Mouse (Mus musculus) midbrain, embryonic 11.5 days (tissue): ENCODE results near the gene Pawr. TPM values are rescaled to one million over a fixed set of nuclear protein-coding genes. Genes with fewer than 3 reads are reported as not detected.
A peak's percentile ranks its signal among the peaks of the same experiment; 100 is the strongest.

ENCODE experiments used
- ATAC-seq: fragments of 200-750 bp; cut with Nextera tagmentation; 2 replicates; pipeline ENCODE4 v1.8.0; 2017; ENCODE audit warnings: moderate TSS enrichment, moderate library complexity; ENCODE audit not compliant: low FRiP score
- DNase-seq: peaks from one replicate; pipeline ENCODE4 v3.0.0; 2015; ENCODE audit warnings: low spot score; ENCODE audit errors: missing footprints
- H3K27ac ChIP-seq: fragments of 300-500 bp; sonication (generic); 2 replicates; pipeline ENCODE4 v1.5.1; 2014; ENCODE audit warnings: low read depth, low read length
- H3K27me3 ChIP-seq: fragments of 300-500 bp; sonication (generic); 2 replicates; pipeline ENCODE4 v1.6.1; 2014; ENCODE audit warnings: mild to moderate bottlenecking, low read length, moderate library complexity, mixed read lengths; ENCODE audit not compliant: control insufficient read depth, insufficient read depth
- H3K36me3 ChIP-seq: fragments of 300-500 bp; sonication (generic); 2 replicates; pipeline ENCODE4 v1.6.1; 2014; ENCODE audit warnings: mild to moderate bottlenecking, low read length, moderate library complexity, mixed read lengths; ENCODE audit not compliant: control insufficient read depth, insufficient read depth
- H3K4me1 ChIP-seq: fragments of 300-500 bp; sonication (generic); 2 replicates; pipeline ENCODE4 v1.6.1; 2014; ENCODE audit warnings: low read length; ENCODE audit not compliant: control insufficient read depth, insufficient read depth
- H3K4me2 ChIP-seq: fragments of 300-500 bp; sonication (generic); 2 replicates; pipeline ENCODE4 v1.6.1; 2014; ENCODE audit warnings: mild to moderate bottlenecking, moderate library complexity
- H3K4me3 ChIP-seq: fragments of 300-500 bp; sonication (generic); 2 replicates; pipeline ENCODE4 v1.5.1; 2014; ENCODE audit warnings: low read depth, low read length
- H3K9ac ChIP-seq: fragments of 300-500 bp; sonication (generic); 2 replicates; pipeline ENCODE4 v1.6.1; 2014; ENCODE audit warnings: low read length
- H3K9me3 ChIP-seq: fragments of 300-500 bp; sonication (generic); 2 replicates; pipeline ENCODE4 v1.6.1; 2016; ENCODE audit warnings: low read length; ENCODE audit not compliant: control insufficient read depth
- WGBS: fragments of 180-500 bp; shearing (Covaris S2); extraction: QIAGEN DNeasy Blood & Tissue Kit; methylation state at CpG from one replicate; pipeline ENCODE4 v1.1.7; 2014; 5-methylcytosine and 5-hydroxymethylcytosine counted together
- polyA plus RNA-seq: library from polyadenylated mRNA; unstranded; fragments of >200 nt; fragmentation: Nextera tagmentation; extraction: Ambion mirVana; gene quantifications from 2 replicates; pipeline ENCODE4 v1.2.1, GENCODE M21; 2014

Pawr gene
- polyA plus RNA-seq, 1 experiment from 2014 or later, result 14.4 TPM

DNA sequence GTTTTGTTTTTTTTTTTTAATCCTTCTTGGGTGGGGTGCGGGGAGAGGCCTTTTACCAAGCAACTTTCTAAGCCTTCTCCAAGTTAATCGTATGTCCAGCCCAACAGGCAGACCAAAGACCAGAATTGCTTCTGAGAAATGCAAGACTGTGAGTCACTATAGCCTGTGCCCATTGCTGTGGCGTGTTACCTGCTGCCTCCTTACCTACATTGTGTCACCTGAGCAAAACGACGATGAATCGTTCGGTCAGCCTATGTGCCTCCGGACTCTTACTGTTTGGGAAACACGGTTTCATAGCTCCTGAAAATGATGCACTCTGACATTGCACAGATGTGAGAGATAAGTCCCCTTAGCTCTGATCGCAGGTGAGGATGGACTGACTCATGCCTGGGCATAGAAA lies 957 bp upstream of the Pawr start:
- ATAC-seq, result no peak
- 10% methylated on average over 10 of the region's 10 CpGs for WGBS
- peak overlapping the region; percentile 88 for H3K4me2 ChIP-seq

GRCm38 (mm10) chr10:108332571-108333541 lies 935 bp downstream of the Pawr start:
- peak; percentile 95 for DNase-seq
- Histone ChIP-seq H3K36me3 (no peaks in the 10 kb centered on the region), H3K27ac (peak overlapping the region; percentile 16; the same call in 1 of the 2 replicates), H3K4me3 (peak overlapping the region; percentile 87), H3K4me1 (no peaks in the 10 kb centered on the region; the same call in none of the 2 replicates), H3K9me3 (no peaks in the 10 kb centered on the region), H3K4me2 (peak overlapping the region; percentile 88), H3K9ac (peak overlapping the region; percentile 83), H3K27me3 (peaks cover 12% of the 10 kb centered on the region)
- ATAC-seq, result peak; percentile 67
- under 1% methylated on average over 112 of the region's 129 CpGs for WGBS

More for the DNA sequence above, 957 bp upstream of the Pawr start:
- Histone ChIP-seq H3K27me3 (peaks cover 12% of the 10 kb centered on the region), H3K4me1 (no peaks in the 10 kb centered on the region; the same call in 1 of the 2 replicates), H3K27ac (no peak overlapping the region), H3K9ac (no peak overlapping the region), H3K9me3 (no peaks in the 10 kb centered on the region), H3K36me3 (no peaks in the 10 kb centered on the region), H3K4me3 (no peak overlapping the region; the same call in 1 of the 2 replicates)
- DNase-seq, result no peak

DNA sequence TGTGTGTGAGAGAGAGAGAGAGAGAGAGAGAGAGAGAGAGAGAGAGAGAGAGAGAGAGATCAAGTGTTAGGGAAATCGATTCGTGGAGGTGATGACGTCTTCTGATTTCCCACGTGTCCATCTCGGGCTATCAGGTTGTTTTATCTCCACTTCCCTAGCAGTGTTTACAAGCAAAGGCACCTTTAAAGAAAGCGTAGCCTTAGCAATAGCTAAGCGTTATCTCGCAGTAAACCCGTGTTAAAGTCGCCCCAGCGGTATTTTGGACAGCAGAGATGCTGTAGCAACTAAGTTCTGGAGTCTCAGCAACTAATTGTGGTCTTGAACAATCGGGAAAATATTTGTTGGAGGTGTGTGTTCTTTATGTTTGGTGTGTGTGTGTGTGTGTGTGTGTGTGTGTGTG lies 1.7 kb downstream of the Pawr start:
- peak overlapping the region; percentile 83; the same call in 1 of the 2 replicates for H3K9ac ChIP-seq
- no peaks in the 10 kb centered on the region for H3K9me3 ChIP-seq
- DNase-seq (peak; percentile 91), ATAC-seq (no peak)
- peak overlapping the region; percentile 88 for H3K4me2 ChIP-seq
- peaks cover 12% of the 10 kb centered on the region for H3K27me3 ChIP-seq
- no peak overlapping the region for H3K27ac ChIP-seq
- peak overlapping the region; percentile 87 for H3K4me3 ChIP-seq
- 3% methylated on average over 12 of the region's 12 CpGs for WGBS
- H3K36me3 ChIP-seq, result no peaks in the 10 kb centered on the region
- peaks cover 3% of the 10 kb centered on the region for H3K4me1 ChIP-seq

- Histone ChIP-seq H3K27me3 (peaks cover 12% of the 10 kb centered on the region), H3K27ac (no peak overlapping the region), H3K4me2 (peak overlapping the region; percentile 88), H3K9ac (no peak overlapping the region), H3K4me3 (no peak overlapping the region), H3K36me3 (no peaks in the 10 kb centered on the region), H3K4me1 (peaks cover 7% of the 10 kb centered on the region), H3K9me3 (no peaks in the 10 kb centered on the region)
- ATAC-seq (no peak), DNase-seq (no peak)
- WGBS, result 21% methylated on average over 1 of the region's 1 CpGs
Observed at GRCm38 (mm10) chr10:108334096-108334495, 2.2 kb downstream of the Pawr start.

DNA sequence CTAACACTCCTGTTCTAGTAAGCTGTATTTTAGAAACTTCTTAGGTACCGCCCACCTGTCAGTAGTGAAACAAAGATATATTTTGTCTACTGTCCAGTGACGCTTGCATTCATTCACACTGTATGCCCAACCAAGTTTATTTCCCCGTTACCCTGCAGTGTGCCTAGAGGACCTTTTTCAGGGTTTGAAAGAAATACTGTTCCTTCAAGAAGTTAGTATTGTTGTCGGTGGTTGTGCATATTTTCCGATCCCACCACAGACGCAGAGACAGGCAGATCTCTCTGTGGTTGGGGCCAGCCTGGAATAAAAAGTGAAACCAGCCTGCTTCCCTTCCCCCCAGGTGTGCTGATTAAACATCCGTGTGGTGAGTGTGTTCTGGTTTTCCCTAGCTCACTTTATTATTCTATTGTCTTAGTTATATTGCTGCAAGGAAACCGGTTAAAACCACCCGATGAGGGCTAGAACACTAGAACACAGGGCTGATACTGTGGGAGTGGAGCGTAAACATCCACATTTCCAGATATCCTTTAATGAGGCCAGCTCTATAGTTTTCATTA lies 3.9 kb downstream of the Pawr start:
- Histone ChIP-seq H3K27me3 (peaks cover 10% of the 10 kb centered on the region), H3K9me3 (no peaks in the 10 kb centered on the region), H3K4me2 (no peak overlapping the region), H3K9ac (no peak overlapping the region), H3K4me1 (peaks cover 8% of the 10 kb centered on the region), H3K36me3 (no peaks in the 10 kb centered on the region), H3K4me3 (no peak overlapping the region), H3K27ac (no peak overlapping the region)
- no peak for ATAC-seq
- 93% methylated on average over 10 of the region's 10 CpGs for WGBS
- peak; percentile 57 for DNase-seq

GRCm38 (mm10) chr10:108336581-108336980 lies 4.7 kb downstream of the Pawr start:
- DNase-seq, result peak; percentile 76
- H3K27me3 ChIP-seq, result peaks cover 2% of the 10 kb centered on the region
- no peak overlapping the region for H3K9ac ChIP-seq
- H3K27ac ChIP-seq, result no peak overlapping the region
- no peaks in the 10 kb centered on the region for H3K36me3 ChIP-seq
- H3K9me3 ChIP-seq, result no peaks in the 10 kb centered on the region
- H3K4me1 ChIP-seq, result peaks cover 8% of the 10 kb centered on the region
- H3K4me3 ChIP-seq, result no peak overlapping the region
- ATAC-seq, result no peak
- H3K4me2 ChIP-seq, result no peak overlapping the region
- 91% methylated on average over 9 of the region's 9 CpGs for WGBS

- Histone ChIP-seq H3K4me2 (no peak overlapping the region), H3K9ac (no peak overlapping the region), H3K4me1 (peaks cover 8% of the 10 kb centered on the region), H3K4me3 (no peak overlapping the region), H3K36me3 (no peaks in the 10 kb centered on the region), H3K27me3 (no peaks in the 10 kb centered on the region), H3K27ac (no peak overlapping the region), H3K9me3 (no peaks in the 10 kb centered on the region)
- peak; percentile 91 for DNase-seq
- peak; percentile 75 for ATAC-seq
- 57% methylated on average over 22 of the region's 22 CpGs for WGBS
Observed at GRCm38 (mm10) chr10:108338055-108338961, 6.4 kb downstream of the Pawr start.

GRCm38 (mm10) chr10:108339118-108339517 lies 7.2 kb downstream of the Pawr start:
- Histone ChIP-seq H3K36me3 (no peaks in the 10 kb centered on the region), H3K4me1 (peaks cover 8% of the 10 kb centered on the region), H3K4me2 (no peak overlapping the region), H3K9me3 (no peaks in the 10 kb centered on the region), H3K9ac (no peak overlapping the region), H3K4me3 (no peak overlapping the region), H3K27me3 (no peaks in the 10 kb centered on the region), H3K27ac (no peak overlapping the region)
- DNase-seq (no peak), ATAC-seq (no peak)
- WGBS, result 94% methylated on average over 5 of the region's 5 CpGs
